Mouse (Mus musculus) limb, embryonic 10.5 days (tissue): ENCODE data around the gene 4921536K21Rik. TPM values are rescaled to one million over a fixed set of nuclear protein-coding genes. Genes with fewer than 3 reads are reported as not detected.

Source experiments
- DNase-seq: peaks from one replicate; pipeline ENCODE4 v3.0.0-alpha.2; 2017; ENCODE audit warnings: low spot score
- H3K27ac ChIP-seq: fragments of 300-500 bp; sonication (generic); 2 replicates; pipeline ENCODE4 v1.5.1; 2016; ENCODE audit warnings: mild to moderate bottlenecking
- H3K27me3 ChIP-seq: fragments of 300-500 bp; sonication (generic); 2 replicates; pipeline ENCODE4 v1.6.1; 2016; ENCODE audit warnings: low read depth, mild to moderate bottlenecking; ENCODE audit not compliant: poor library complexity, severe bottlenecking
- H3K36me3 ChIP-seq: fragments of 300-500 bp; sonication (generic); 2 replicates; pipeline ENCODE4 v1.6.1; 2016; ENCODE audit warnings: mild to moderate bottlenecking, moderate library complexity
- H3K4me1 ChIP-seq: fragments of 300-500 bp; sonication (generic); 2 replicates; pipeline ENCODE4 v1.6.1; 2016
- H3K4me3 ChIP-seq: fragments of 300-500 bp; sonication (generic); 2 replicates; pipeline ENCODE4 v1.5.1; 2016; ENCODE audit warnings: mild to moderate bottlenecking, moderate library complexity
- H3K9me3 ChIP-seq: fragments of 300-500 bp; sonication (generic); replicated peaks from 2 replicates; pipeline ENCODE4 v1.6.1; 2016; ENCODE audit warnings: mild to moderate bottlenecking
- WGBS: fragments of 180-500 bp; shearing (Covaris S2); methylation state at CpG from one replicate; pipeline ENCODE4 v1.1.7; 2016; 5-methylcytosine and 5-hydroxymethylcytosine counted together
- polyA plus RNA-seq: library from polyadenylated mRNA; unstranded; fragments of >200 nt; fragmentation: Nextera tagmentation; extraction: Ambion mirVana; gene quantifications from 2 replicates; pipeline ENCODE4 v1.2.1, GENCODE M21; 2016

Gene 4921536K21Rik
- polyA plus RNA-seq, 1 experiment from 2014 or later: 0.70 TPM

DNA sequence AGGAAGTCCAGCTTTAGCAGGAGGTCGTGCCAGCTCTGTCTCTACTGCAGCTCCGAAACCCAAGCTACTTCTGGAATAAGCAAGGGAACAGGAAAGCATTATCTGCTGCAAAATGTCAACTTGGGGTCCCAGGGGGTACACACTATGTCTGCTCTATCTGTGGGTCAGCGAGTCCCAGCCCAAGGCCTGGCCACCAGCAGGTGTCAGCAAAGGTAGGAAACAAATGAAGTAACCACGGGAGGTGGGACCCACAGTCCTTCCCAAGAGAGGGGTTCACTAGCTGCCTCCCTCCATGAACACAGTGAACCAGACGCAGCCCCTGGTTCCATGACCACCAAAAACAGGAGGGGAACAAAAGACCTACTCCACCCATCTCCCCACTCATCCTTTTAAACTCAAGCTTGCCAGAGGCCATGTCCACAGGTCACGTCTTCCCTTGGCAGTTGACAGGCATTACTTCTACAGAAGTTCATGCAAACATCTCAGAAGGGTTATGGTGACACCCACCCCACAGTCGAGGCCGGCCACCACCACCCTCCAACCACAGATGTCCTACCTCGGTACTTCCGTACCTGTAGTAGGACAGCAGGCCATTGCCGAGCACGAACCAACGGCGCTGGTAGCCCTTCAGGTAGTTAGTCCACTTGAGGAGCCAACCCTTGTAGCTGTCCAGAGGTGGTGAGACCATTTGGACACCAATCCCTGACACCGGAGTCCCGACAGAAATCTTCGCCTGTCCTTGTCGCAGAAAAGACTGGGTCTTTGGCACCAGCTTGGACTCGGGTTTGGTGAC, 32.0 kb downstream of the 4921536K21Rik start:
- peaks cover 52% of the 10 kb centered on the region for H3K27me3 ChIP-seq
- peaks cover 13% of the 10 kb centered on the region for H3K4me1 ChIP-seq
- H3K4me3 ChIP-seq: peak overlapping the region; percentile 61
- H3K36me3 ChIP-seq: no peaks in the 10 kb centered on the region
- no peak for DNase-seq
- no peak overlapping the region for H3K27ac ChIP-seq
- 75% methylated on average over 19 of the region's 19 CpGs for WGBS
- no peaks in the 10 kb centered on the region for H3K9me3 ChIP-seq

DNA sequence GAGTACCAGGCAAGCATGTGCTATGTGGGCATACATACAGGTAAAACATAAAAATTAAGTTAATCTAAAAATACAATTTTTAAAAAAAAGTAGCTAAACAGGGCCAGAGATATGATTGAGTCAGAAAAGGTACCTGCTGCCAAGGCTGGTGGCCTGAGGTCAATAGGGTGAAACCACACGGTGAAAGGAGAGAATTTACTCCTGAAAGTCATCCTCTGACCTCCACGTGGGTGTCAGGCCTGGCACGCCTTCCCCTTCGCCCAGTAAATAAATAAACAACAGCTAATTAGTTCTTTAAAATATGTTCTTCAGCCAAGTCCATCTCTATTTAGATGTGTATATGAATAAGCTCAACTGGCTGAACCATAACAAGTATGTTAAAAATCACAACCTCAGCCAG, 34.5 kb downstream of the 4921536K21Rik start:
- peaks cover 13% of the 10 kb centered on the region for H3K4me1 ChIP-seq
- H3K4me3 ChIP-seq: no peak overlapping the region
- H3K36me3 ChIP-seq: no peaks in the 10 kb centered on the region
- H3K27ac ChIP-seq: no peak overlapping the region
- no peaks in the 10 kb centered on the region for H3K9me3 ChIP-seq
- 79% methylated on average over 4 of the region's 4 CpGs for WGBS
- H3K27me3 ChIP-seq: peaks cover 37% of the 10 kb centered on the region
- no peak for DNase-seq

- peaks cover 33% of the 10 kb centered on the region for H3K27me3 ChIP-seq
- H3K4me1 ChIP-seq: peaks cover 13% of the 10 kb centered on the region
- no peak overlapping the region for H3K4me3 ChIP-seq
- 93% methylated on average over 4 of the region's 4 CpGs for WGBS
- H3K9me3 ChIP-seq: no peaks in the 10 kb centered on the region
- no peak overlapping the region for H3K27ac ChIP-seq
- H3K36me3 ChIP-seq: no peaks in the 10 kb centered on the region
- no peak for DNase-seq
These were observed 35.1 kb downstream of the 4921536K21Rik start for GRCm38 (mm10) chr11:3859778-3860177.

DNA sequence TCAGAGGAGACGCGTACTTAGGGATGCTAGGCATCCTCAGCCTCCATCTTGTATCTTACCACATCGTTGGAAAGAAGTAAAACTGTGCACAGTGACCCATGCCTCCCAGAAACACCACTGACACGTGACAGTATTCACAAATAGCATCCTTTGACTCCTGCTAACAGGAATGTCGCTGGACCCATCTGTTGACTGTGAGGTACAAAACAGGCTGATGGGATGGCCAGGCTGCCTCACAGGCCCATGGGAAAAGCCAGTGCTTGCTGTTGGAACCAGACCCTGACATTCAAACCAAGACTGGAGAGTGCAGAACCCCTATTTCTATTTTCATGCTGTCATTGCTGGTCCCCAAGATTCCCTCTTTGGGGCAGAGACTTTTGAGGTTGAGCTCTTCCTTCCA, 37.0 kb downstream of the 4921536K21Rik start:
- Histone ChIP-seq H3K9me3 (no peaks in the 10 kb centered on the region), H3K36me3 (no peaks in the 10 kb centered on the region), H3K27me3 (peaks cover 15% of the 10 kb centered on the region), H3K4me3 (no peak overlapping the region), H3K27ac (no peak overlapping the region), H3K4me1 (no peaks in the 10 kb centered on the region)
- no peak for DNase-seq
- WGBS: 86% methylated on average over 5 of the region's 5 CpGs

GRCm38 (mm10) chr11:3855846-3856245, 39.1 kb downstream of the 4921536K21Rik start:
- Histone ChIP-seq H3K27ac (no peak overlapping the region), H3K27me3 (no peaks in the 10 kb centered on the region), H3K4me3 (no peak overlapping the region), H3K36me3 (no peaks in the 10 kb centered on the region), H3K9me3 (no peaks in the 10 kb centered on the region), H3K4me1 (no peaks in the 10 kb centered on the region)
- 94% methylated on average over 5 of the region's 5 CpGs for WGBS
- no peak for DNase-seq

DNA sequence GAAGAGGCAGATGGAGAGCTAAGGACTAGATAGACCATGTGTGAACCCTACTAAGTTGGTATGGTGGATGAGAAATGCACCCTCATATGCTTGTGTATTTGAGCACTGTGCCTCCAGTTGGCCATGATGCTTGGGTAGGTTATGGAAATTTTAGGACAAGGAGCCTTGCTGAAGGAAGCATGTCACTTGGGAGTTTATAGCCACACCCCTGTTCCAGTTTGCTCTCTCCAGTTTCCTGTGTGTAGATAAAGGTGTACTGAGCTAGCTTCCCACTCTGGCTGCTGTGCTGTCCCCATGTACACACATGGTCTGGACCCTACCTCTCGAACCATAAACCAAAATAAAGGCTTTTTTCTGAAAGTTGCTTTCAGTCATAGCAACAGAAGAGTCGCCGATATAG, 40.7 kb downstream of the 4921536K21Rik start:
- DNase-seq: no peak
- Histone ChIP-seq H3K4me3 (no peak overlapping the region), H3K4me1 (no peaks in the 10 kb centered on the region), H3K27me3 (no peaks in the 10 kb centered on the region), H3K36me3 (no peaks in the 10 kb centered on the region), H3K9me3 (no peaks in the 10 kb centered on the region), H3K27ac (no peak overlapping the region)
- WGBS: 93% methylated on average over 3 of the region's 3 CpGs

- no peak overlapping the region for H3K27ac ChIP-seq
- H3K27me3 ChIP-seq: no peaks in the 10 kb centered on the region
- H3K4me1 ChIP-seq: no peaks in the 10 kb centered on the region
- no peak for DNase-seq
- H3K36me3 ChIP-seq: no peaks in the 10 kb centered on the region
- no peak overlapping the region for H3K4me3 ChIP-seq
- H3K9me3 ChIP-seq: no peaks in the 10 kb centered on the region
- 90% methylated on average over 5 of the region's 5 CpGs for WGBS
These were observed 41.3 kb downstream of the 4921536K21Rik start for GRCm38 (mm10) chr11:3853481-3854034.

DNA sequence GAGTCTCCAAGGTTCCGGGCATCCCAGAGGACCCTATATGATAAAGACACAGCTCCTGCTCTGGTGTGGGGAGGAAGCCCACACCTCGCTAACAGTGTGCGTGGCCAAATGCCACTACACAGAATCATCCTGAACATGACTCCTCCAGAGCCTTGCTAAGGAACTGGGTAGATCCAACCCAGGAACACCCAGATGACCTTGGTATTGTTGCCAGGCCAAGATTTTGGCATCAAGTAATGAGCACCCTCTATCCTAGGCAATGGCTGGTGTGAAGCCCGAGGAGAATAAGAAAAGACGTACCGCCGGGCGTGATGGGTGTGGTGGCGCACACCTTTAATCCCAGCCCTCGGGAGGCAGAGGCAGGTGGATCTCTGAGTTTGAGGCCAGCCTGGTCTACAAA, 41.9 kb downstream of the 4921536K21Rik start:
- WGBS: 94% methylated on average over 10 of the region's 10 CpGs
- H3K36me3 ChIP-seq: no peaks in the 10 kb centered on the region
- no peak overlapping the region for H3K4me3 ChIP-seq
- no peaks in the 10 kb centered on the region for H3K27me3 ChIP-seq
- no peak for DNase-seq
- no peak overlapping the region for H3K27ac ChIP-seq
- H3K9me3 ChIP-seq: no peaks in the 10 kb centered on the region
- no peaks in the 10 kb centered on the region for H3K4me1 ChIP-seq

GRCm38 (mm10) chr11:3851872-3852271, 43.0 kb downstream of the 4921536K21Rik start:
- Histone ChIP-seq H3K27ac (no peak overlapping the region), H3K36me3 (no peaks in the 10 kb centered on the region), H3K4me1 (no peaks in the 10 kb centered on the region), H3K4me3 (no peak overlapping the region), H3K27me3 (no peaks in the 10 kb centered on the region), H3K9me3 (no peaks in the 10 kb centered on the region)
- 84% methylated on average over 4 of the region's 4 CpGs for WGBS
- no peak for DNase-seq

DNA sequence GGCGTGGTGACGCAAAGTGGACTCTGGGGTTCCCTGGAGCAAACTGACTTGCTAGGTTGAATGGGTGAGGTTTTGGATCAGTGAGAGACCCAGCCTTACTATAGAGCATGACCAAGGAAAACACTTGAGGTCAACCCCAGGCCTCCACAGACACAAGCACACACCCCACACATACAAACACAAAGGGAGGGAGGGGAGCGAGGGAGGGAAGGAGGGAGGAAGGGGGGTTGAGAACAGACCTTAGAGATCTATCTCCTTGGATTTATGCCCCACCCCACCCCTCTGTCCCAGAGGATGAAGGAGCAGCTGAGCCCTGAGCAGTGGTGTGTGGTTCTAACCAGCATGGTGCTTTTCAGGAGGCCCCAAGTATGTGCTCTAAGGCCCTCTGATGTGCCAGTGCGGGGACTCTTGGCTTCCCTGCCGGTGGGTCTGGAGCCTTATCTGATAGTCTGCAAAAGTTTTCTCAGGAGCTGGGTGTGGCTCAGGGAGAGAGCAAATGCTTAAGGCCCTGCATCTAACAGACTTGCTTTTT, 44.1 kb downstream of the 4921536K21Rik start:
- Histone ChIP-seq H3K4me1 (no peaks in the 10 kb centered on the region), H3K27me3 (no peaks in the 10 kb centered on the region), H3K36me3 (no peaks in the 10 kb centered on the region), H3K4me3 (no peak overlapping the region), H3K9me3 (no peaks in the 10 kb centered on the region), H3K27ac (no peak overlapping the region)
- no peak for DNase-seq
- 65% methylated on average over 5 of the region's 5 CpGs for WGBS

DNA sequence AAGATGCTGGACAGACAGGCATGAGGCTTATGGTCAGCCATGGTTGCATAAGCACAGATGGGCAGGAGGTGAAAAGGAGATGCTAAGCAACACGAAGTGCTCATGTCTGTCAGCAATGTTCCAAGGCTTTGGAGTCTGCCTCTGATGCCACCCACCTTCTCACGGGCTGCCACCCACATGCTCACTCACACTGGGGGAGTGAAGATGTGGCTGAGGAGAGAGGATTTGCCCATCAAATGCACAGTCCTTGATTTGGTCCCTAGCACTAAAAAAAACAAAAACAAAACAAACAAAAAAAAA, 44.6 kb downstream of the 4921536K21Rik start:
- Histone ChIP-seq H3K27ac (no peak overlapping the region), H3K9me3 (no peaks in the 10 kb centered on the region), H3K36me3 (no peaks in the 10 kb centered on the region), H3K4me1 (no peaks in the 10 kb centered on the region), H3K27me3 (no peaks in the 10 kb centered on the region), H3K4me3 (no peak overlapping the region)
- 78% methylated on average over 2 of the region's 2 CpGs for WGBS
- DNase-seq: no peak

DNA sequence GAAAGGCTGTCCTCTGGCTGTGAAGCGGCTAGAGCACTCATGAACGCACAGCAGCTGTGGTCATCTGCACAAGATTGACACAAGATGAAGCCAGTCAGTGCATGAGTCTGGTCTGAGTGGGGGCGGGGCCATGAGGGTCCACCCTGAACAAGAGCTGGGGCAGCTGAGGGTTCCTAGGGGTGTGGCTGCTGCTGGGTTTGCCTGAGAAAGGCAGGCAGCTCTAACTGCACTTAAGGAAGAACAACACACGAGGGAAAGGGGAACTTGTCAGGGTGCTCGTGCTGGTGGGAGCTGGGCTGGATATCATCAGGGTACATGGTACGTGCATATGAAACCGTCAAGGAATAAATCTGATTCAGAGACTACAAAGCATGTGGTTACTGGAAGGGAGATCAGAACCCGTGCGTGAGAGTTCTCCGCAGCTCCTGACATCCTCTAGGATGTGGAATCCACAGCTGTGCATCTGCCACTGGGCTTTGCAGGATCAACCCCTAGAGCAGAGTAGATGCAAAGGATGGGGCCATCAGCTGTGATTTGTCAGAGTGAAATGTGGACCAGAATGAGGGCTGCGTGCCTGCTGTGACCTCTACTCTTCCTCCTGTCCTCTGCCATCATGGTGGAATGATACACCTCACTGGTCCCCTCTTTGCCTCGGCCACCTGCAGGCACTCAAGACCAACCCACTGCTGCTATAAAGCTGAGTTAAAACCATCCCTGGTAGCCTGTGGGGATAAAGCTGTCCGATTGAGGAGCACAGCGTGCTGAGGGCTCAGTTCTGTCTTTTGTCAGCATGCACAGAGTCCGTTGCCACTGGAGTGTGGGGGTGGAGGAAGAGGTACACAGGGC, 45.2 kb downstream of the 4921536K21Rik start:
- Histone ChIP-seq H3K4me3 (no peak overlapping the region), H3K4me1 (no peaks in the 10 kb centered on the region), H3K27me3 (no peaks in the 10 kb centered on the region), H3K36me3 (no peaks in the 10 kb centered on the region), H3K9me3 (no peaks in the 10 kb centered on the region), H3K27ac (no peak overlapping the region)
- no peak for DNase-seq
- WGBS: 83% methylated on average over 15 of the region's 15 CpGs

GRCm38 (mm10) chr11:3846351-3846750, 48.5 kb downstream of the 4921536K21Rik start:
- H3K4me1 ChIP-seq: no peaks in the 10 kb centered on the region
- no peaks in the 10 kb centered on the region for H3K36me3 ChIP-seq
- 73% methylated on average over 2 of the region's 2 CpGs for WGBS
- no peak overlapping the region for H3K27ac ChIP-seq
- H3K9me3 ChIP-seq: no peaks in the 10 kb centered on the region
- DNase-seq: no peak
- H3K4me3 ChIP-seq: no peak overlapping the region
- H3K27me3 ChIP-seq: no peaks in the 10 kb centered on the region
